Mouse (Mus musculus) megakaryocyte, embryonic 14.5 days (primary cell): ENCODE measurements around the gene Stag2.

ENCODE experiments used
- FLI1 ChIP-seq: IDR thresholded peaks from 2 replicates; pipeline ENCODE4 v1.6.1; 2012; ENCODE audit warnings: low read length, inconsistent platforms, mixed read lengths
- GATA1 ChIP-seq: IDR thresholded peaks from 3 replicates; pipeline ENCODE4 v1.6.1; 2012; ENCODE audit warnings: mixed read lengths, low read length, inconsistent platforms, borderline replicate concordance

GRCm38 (mm10) chrX:42188825-42189426 lies 39.8 kb downstream of the Stag2 start:
- no peak for TF ChIP-seq FLI1
- TF ChIP-seq GATA1 = no peak
